Mouse (Mus musculus): ENCODE data around the gene Fkbp15.

- no peak for TF ChIP-seq POLR2AphosphoS5 (IDR thresholded peaks at IDR 0.05; ENCODE audit: insufficient replicate concordance, low read depth, low read length)
- TF ChIP-seq CTCF (IDR thresholded peaks at IDR 0.05; ENCODE audit: low read depth, low read length), result no peak
- no peak for TF ChIP-seq GATA1 (IDR thresholded peaks at IDR 0.05; ENCODE audit: borderline replicate concordance, low read length)
- no peak for TF ChIP-seq TAL1 (conservative IDR thresholded peaks at IDR 0.05; ENCODE audit: low read depth, low read length)
- TF ChIP-seq GATA2 (IDR thresholded peaks at IDR 0.05; ENCODE audit: borderline replicate concordance, low read depth, low read length), result no peak
Observed at GRCm38 (mm10) chr4:62292461-62293180, 67.7 kb downstream of the Fkbp15 start.
